Mouse (Mus musculus): ENCODE results near the gene Tspyl4. TPM values are rescaled to one million over a fixed set of nuclear protein-coding genes. Genes with fewer than 3 reads are reported as not detected.

Gene Tspyl4
- polyA plus RNA-seq, 1 experiment: 474 TPM

GRCm38 (mm10) chr10:34328310-34328709 lies 31.1 kb downstream of the Tspyl4 start:
- DNase-seq: peak; percentile 35 to 51

GRCm38 (mm10) chr10:34341014-34341413 lies 43.8 kb downstream of the Tspyl4 start:
- WGBS: 87% methylated on average over 6 of the region's 6 CpGs
- TF ChIP-seq CTCF (IDR thresholded peaks at IDR 0.05; ENCODE audit: borderline replicate concordance, insufficient read depth, low read depth, low read length) (no peak), POLR2A (IDR thresholded peaks at IDR 0.05; ENCODE audit: borderline replicate concordance, insufficient read depth, low read length) (no peak)
- DNase-seq: no peak
- H3K4me3 ChIP-seq (replicated peaks; ENCODE audit: insufficient read depth, low read depth, low read length): no peak overlapping the region
- H3K4me1 ChIP-seq (ENCODE audit: control insufficient read depth, insufficient read depth, low read length): no peaks in the 10 kb centered on the region
- no peak overlapping the region for H3K27ac ChIP-seq (ENCODE audit: insufficient read depth, low read length)
- H3K27me3 ChIP-seq (ENCODE audit: control insufficient read depth, insufficient read depth, low read length): no peaks in the 10 kb centered on the region

More at GRCm38 (mm10) chr10:34328310-34328709, 31.1 kb downstream of the Tspyl4 start:
- 0% methylated on average over 2 of the region's 2 CpGs for WGBS
- no peak overlapping the region for H3K4me3 ChIP-seq (replicated peaks; ENCODE audit: insufficient read depth, low read depth, low read length)
- H3K4me1 ChIP-seq (ENCODE audit: control insufficient read depth, insufficient read depth, low read length): no peaks in the 10 kb centered on the region
- H3K27ac ChIP-seq (ENCODE audit: insufficient read depth, low read length): no peak overlapping the region
- TF ChIP-seq POLR2A (IDR thresholded peaks at IDR 0.05; ENCODE audit: borderline replicate concordance, insufficient read depth, low read length) (no peak), CTCF (IDR thresholded peaks at IDR 0.05; ENCODE audit: borderline replicate concordance, insufficient read depth, low read depth, low read length) (peak; percentile 80)
- no peaks in the 10 kb centered on the region for H3K27me3 ChIP-seq (ENCODE audit: control insufficient read depth, insufficient read depth, low read length)

GRCm38 (mm10) chr10:34341886-34342285 lies 44.6 kb downstream of the Tspyl4 start:
- H3K4me1 ChIP-seq (ENCODE audit: control insufficient read depth, insufficient read depth, low read length): no peaks in the 10 kb centered on the region
- TF ChIP-seq CTCF (IDR thresholded peaks at IDR 0.05; ENCODE audit: borderline replicate concordance, insufficient read depth, low read depth, low read length) (no peak), POLR2A (IDR thresholded peaks at IDR 0.05; ENCODE audit: borderline replicate concordance, insufficient read depth, low read length) (no peak)
- no peak for DNase-seq
- 78% methylated on average over 1 of the region's 1 CpGs for WGBS
- H3K27me3 ChIP-seq (ENCODE audit: control insufficient read depth, insufficient read depth, low read length): no peaks in the 10 kb centered on the region
- H3K27ac ChIP-seq (ENCODE audit: insufficient read depth, low read length): no peak overlapping the region
- H3K4me3 ChIP-seq (replicated peaks; ENCODE audit: insufficient read depth, low read depth, low read length): no peak overlapping the region

Other genes starting within 250 kb of the Tspyl4 start
- gene Calhm5, start 200.9 kb upstream of the Tspyl4 start, polyA plus RNA-seq (2012; rRNA removed): 0.49 and 0.52 TPM in 2 replicates
- gene Calhm6, start 169.5 kb upstream of the Tspyl4 start, polyA plus RNA-seq (2012; rRNA removed): 0.22 and 0.34 TPM in 2 replicates
- gene Dse, start 89.7 kb upstream of the Tspyl4 start, polyA plus RNA-seq (2012; rRNA removed): 1.6 and 1.7 TPM in 2 replicates
- gene Tspyl1, start 15.3 kb upstream of the Tspyl4 start, polyA plus RNA-seq (2012; rRNA removed): 110 TPM in 2 replicates
- 0.03 and 0.10 TPM in 2 replicates for gene Col10a1, start 92.5 kb downstream of the Tspyl4 start, polyA plus RNA-seq (2012; rRNA removed)
- 2.0 and 2.5 TPM in 2 replicates for gene Nt5dc1, start 121.1 kb downstream of the Tspyl4 start, polyA plus RNA-seq (2012; rRNA removed)
- 0.25 and 0.29 TPM in 2 replicates for gene Frk, start 186.0 kb downstream of the Tspyl4 start, polyA plus RNA-seq (2012; rRNA removed)

All from cerebellum, adult 2 months (tissue).